Mouse (Mus musculus) kidney, embryonic 14.5 days (tissue): ENCODE data around the gene Vax2. TPM values are rescaled to one million over a fixed set of nuclear protein-coding genes. Genes with fewer than 3 reads are reported as not detected.

Experiments used
- ATAC-seq: fragments of 200-750 bp; cut with Nextera tagmentation; 2 replicates; pipeline ENCODE4 v1.8.0; 2017; ENCODE audit warnings: moderate number of reproducible peaks, mild to moderate bottlenecking, moderate TSS enrichment, moderate library complexity; ENCODE audit not compliant: low FRiP score, low TSS enrichment
- H3K27ac ChIP-seq: fragments of 300-500 bp; sonication (generic); 2 replicates; pipeline ENCODE4 v1.5.1; 2014; ENCODE audit warnings: low read depth, mild to moderate bottlenecking, low read length, moderate library complexity, mixed read lengths
- H3K27me3 ChIP-seq: fragments of 300-500 bp; sonication (generic); 2 replicates; pipeline ENCODE4 v1.6.1; 2014; ENCODE audit warnings: mild to moderate bottlenecking, low read length; ENCODE audit not compliant: control insufficient read depth, insufficient read depth
- H3K36me3 ChIP-seq: fragments of 300-500 bp; sonication (generic); 2 replicates; pipeline ENCODE4 v1.6.1; 2014; ENCODE audit warnings: low read length, mixed read lengths; ENCODE audit not compliant: control insufficient read depth, insufficient read depth
- H3K4me1 ChIP-seq: fragments of 300-500 bp; sonication (generic); 2 replicates; pipeline ENCODE4 v1.6.1; 2014; ENCODE audit warnings: low read length, mixed read lengths; ENCODE audit not compliant: control insufficient read depth, insufficient read depth
- H3K4me2 ChIP-seq: fragments of 300-500 bp; sonication (generic); replicated peaks from 2 replicates; pipeline ENCODE4 v1.6.1; 2014; ENCODE audit warnings: low read depth, mild to moderate bottlenecking, low read length
- H3K4me3 ChIP-seq: fragments of 300-500 bp; sonication (generic); 2 replicates; pipeline ENCODE4 v1.5.1; 2014; ENCODE audit warnings: mild to moderate bottlenecking, low read length
- H3K9ac ChIP-seq: fragments of 300-500 bp; sonication (generic); 2 replicates; pipeline ENCODE4 v1.6.1; 2014; ENCODE audit warnings: low read depth, mild to moderate bottlenecking, low read length, moderate library complexity
- H3K9me3 ChIP-seq: fragments of 300-500 bp; sonication (generic); 2 replicates; pipeline ENCODE4 v1.6.1; 2016; ENCODE audit warnings: low read length; ENCODE audit not compliant: control insufficient read depth
- WGBS: fragments of 180-500 bp; shearing (Covaris S2); extraction: QIAGEN DNeasy Blood & Tissue Kit; methylation state at CpG from one replicate; pipeline ENCODE4 v1.1.7; 2014; 5-methylcytosine and 5-hydroxymethylcytosine counted together
- polyA plus RNA-seq: library from polyadenylated mRNA; unstranded; fragments of >200 nt; fragmentation: Nextera tagmentation; extraction: Ambion mirVana; gene quantifications from 2 replicates; pipeline ENCODE4 v1.2.1, GENCODE M21; 2014

Vax2 gene
- polyA plus RNA-seq, 1 experiment from 2014 or later, result not detected

- Histone ChIP-seq H3K4me3 (no peak overlapping the region), H3K4me2 (no peak overlapping the region), H3K27ac (no peak overlapping the region), H3K36me3 (peaks cover 29% of the 10 kb centered on the region), H3K9ac (no peak overlapping the region), H3K4me1 (peaks cover 7% of the 10 kb centered on the region), H3K9me3 (no peaks in the 10 kb centered on the region), H3K27me3 (peaks cover 8% of the 10 kb centered on the region; the same call in 1 of the 2 replicates)
- no peak for ATAC-seq
- WGBS, result 81% methylated on average over 3 of the region's 3 CpGs
Measured at GRCm38 (mm10) chr6:83766982-83767381, 55.9 kb downstream of the Vax2 start.

GRCm38 (mm10) chr6:83768485-83768884, 57.4 kb downstream of the Vax2 start:
- WGBS, result 66% methylated on average over 5 of the region's 5 CpGs
- H3K36me3 ChIP-seq, result peaks cover 37% of the 10 kb centered on the region

GRCm38 (mm10) chr6:83774126-83774525, 63.1 kb downstream of the Vax2 start:
- ATAC-seq, result no peak
- Histone ChIP-seq H3K9ac (peak overlapping the region; percentile 93; the same call in 1 of the 2 replicates), H3K4me1 (0 out of 2 replicates have a peak, but pooled peaks cover 5% of the 10 kb centered on the region), H3K27me3 (no peaks in the 10 kb centered on the region), H3K36me3 (peaks cover 33% of the 10 kb centered on the region), H3K4me3 (peak overlapping the region; percentile 96; the same call in 1 of the 2 replicates), H3K9me3 (no peaks in the 10 kb centered on the region), H3K27ac (no peak overlapping the region), H3K4me2 (peak overlapping the region; percentile 84)
- 54% methylated on average over 8 of the region's 9 CpGs for WGBS

More at GRCm38 (mm10) chr6:83768485-83768884, 57.4 kb downstream of the Vax2 start:
- no peak overlapping the region for H3K4me2 ChIP-seq
- H3K27me3 ChIP-seq, result no peaks in the 10 kb centered on the region
- no peaks in the 10 kb centered on the region for H3K9me3 ChIP-seq
- no peak for ATAC-seq
- no peak overlapping the region for H3K9ac ChIP-seq
- H3K4me1 ChIP-seq, result no peaks in the 10 kb centered on the region
- no peak overlapping the region for H3K27ac ChIP-seq
- H3K4me3 ChIP-seq, result no peak overlapping the region

GRCm38 (mm10) chr6:83774781-83775563, 63.9 kb downstream of the Vax2 start:
- peak overlapping the region; percentile 93 for H3K9ac ChIP-seq
- ATAC-seq, result peak; percentile 51
- H3K27me3 ChIP-seq, result no peaks in the 10 kb centered on the region
- peak overlapping the region; percentile 79 for H3K27ac ChIP-seq
- H3K9me3 ChIP-seq, result no peaks in the 10 kb centered on the region
- 0 out of 2 replicates have a peak, but pooled peaks cover 5% of the 10 kb centered on the region for H3K4me1 ChIP-seq
- peaks cover 26% of the 10 kb centered on the region for H3K36me3 ChIP-seq
- peak overlapping the region; percentile 96 for H3K4me3 ChIP-seq
- peak overlapping the region; percentile 84 for H3K4me2 ChIP-seq
- WGBS, result 0% methylated on average over 14 of the region's 14 CpGs

- Histone ChIP-seq H3K27me3 (no peaks in the 10 kb centered on the region), H3K36me3 (peaks cover 18% of the 10 kb centered on the region), H3K4me1 (0 out of 2 replicates have a peak, but pooled peaks cover 5% of the 10 kb centered on the region), H3K9ac (peak within 1 kb of the TSS; percentile 93), H3K4me2 (peak within 1 kb of the TSS; percentile 84), H3K9me3 (no peaks in the 10 kb centered on the region), H3K27ac (peak within 1 kb of the TSS; percentile 79), H3K4me3 (peak within 1 kb of the TSS; percentile 96)
- ATAC-seq, result peak; percentile 92
- WGBS, result under 1% methylated on average over 45 of the region's 45 CpGs
Measured at GRCm38 (mm10) chr6:83775638-83776293, 64.7 kb downstream of the Vax2 start, which contains the start of gene Tex261. Gene Tex261, minus strand, starts transcription at chr6:83775813.

GRCm38 (mm10) chr6:83778306-83778705, 67.2 kb downstream of the Vax2 start:
- Histone ChIP-seq H3K4me2 (no peak overlapping the region), H3K36me3 (no peaks in the 10 kb centered on the region), H3K9ac (no peak overlapping the region), H3K4me3 (no peak overlapping the region), H3K27ac (no peak overlapping the region), H3K9me3 (no peaks in the 10 kb centered on the region), H3K27me3 (no peaks in the 10 kb centered on the region), H3K4me1 (0 out of 2 replicates have a peak, but pooled peaks cover 5% of the 10 kb centered on the region)
- no peak for ATAC-seq
- WGBS, result 73% methylated on average over 7 of the region's 7 CpGs

- H3K9ac ChIP-seq, result no peak overlapping the region
- no peaks in the 10 kb centered on the region for H3K27me3 ChIP-seq
- H3K36me3 ChIP-seq, result no peaks in the 10 kb centered on the region
- no peak for ATAC-seq
- no peak overlapping the region for H3K27ac ChIP-seq
- no peaks in the 10 kb centered on the region for H3K9me3 ChIP-seq
- WGBS, result 6% methylated on average over 5 of the region's 5 CpGs
- no peak overlapping the region for H3K4me3 ChIP-seq
- H3K4me1 ChIP-seq, result 0 out of 2 replicates have a peak, but pooled peaks cover 5% of the 10 kb centered on the region
- no peak overlapping the region for H3K4me2 ChIP-seq
Measured at GRCm38 (mm10) chr6:83779026-83779425, 68.0 kb downstream of the Vax2 start.

- no peaks in the 10 kb centered on the region for H3K9me3 ChIP-seq
- no peak overlapping the region for H3K27ac ChIP-seq
- H3K9ac ChIP-seq, result no peak overlapping the region
- H3K27me3 ChIP-seq, result no peaks in the 10 kb centered on the region
- peaks cover 5% of the 10 kb centered on the region; the same call in 1 of the 2 replicates for H3K4me1 ChIP-seq
- H3K4me3 ChIP-seq, result no peak overlapping the region
- H3K4me2 ChIP-seq, result no peak overlapping the region
- ATAC-seq, result no peak
- 64% methylated on average over 3 of the region's 3 CpGs for WGBS
- no peaks in the 10 kb centered on the region for H3K36me3 ChIP-seq
Measured at GRCm38 (mm10) chr6:83786426-83786825, 75.4 kb downstream of the Vax2 start.
